Mouse (Mus musculus): Measurements from ENCODE around the gene Plekhg1.
A peak's percentile ranks its signal among the peaks of the same experiment; 100 is the strongest.

GRCm38 (mm10) chr10:3740148-3740503 lies at the start of gene Plekhg1:
- TF ChIP-seq CTCF (IDR thresholded peaks at IDR 0.05; ENCODE audit: low read depth) (peak; percentile 56), EP300 (optimal IDR thresholded peaks at IDR 0.05) (no peak)
